Mouse (Mus musculus) ovary, postnatal 14 days (tissue): ENCODE results near the gene Gps1.
A peak's percentile ranks its signal among the peaks of the same experiment; 100 is the strongest.
"Not testable (repeated sequence)": the region's sequence is repeated elsewhere in the genome, so short reads cannot be mapped to it uniquely, and the experiment has no call there.

ENCODE experiments used
- DNase-seq: peaks from one replicate; pipeline ENCODE4 v3.0.0; 2022; ENCODE audit warnings: low spot score

Gene Gps1

GRCm38 (mm10) chr11:120784064-120784791, at the start of gene Gps1, which contains the start of gene Rfng:
Gene Gps1 (plus strand): TSS chr11:120784272.
Gene Rfng (minus strand): TSS chr11:120784207.
- peak; percentile 73 for DNase-seq

- no peak for DNase-seq
Observed at GRCm38 (mm10) chr11:120736424-120736823, 47.6 kb upstream of the Gps1 start.

- DNase-seq: no peak
Observed at GRCm38 (mm10) chr11:120740981-120741380, 43.1 kb upstream of the Gps1 start.

- DNase-seq: no peak
Observed at GRCm38 (mm10) chr11:120744121-120744701, 39.9 kb upstream of the Gps1 start.

GRCm38 (mm10) chr11:120747974-120748373, 36.1 kb upstream of the Gps1 start:
- no peak for DNase-seq

- DNase-seq: no peak
Observed at GRCm38 (mm10) chr11:120749430-120749829, 34.6 kb upstream of the Gps1 start.

GRCm38 (mm10) chr11:120751606-120752005, 32.5 kb upstream of the Gps1 start:
- DNase-seq: no peak

GRCm38 (mm10) chr11:120760236-120760635, 23.8 kb upstream of the Gps1 start:
- no peak for DNase-seq

- no peak for DNase-seq
Observed at GRCm38 (mm10) chr11:120761811-120762671, 22.0 kb upstream of the Gps1 start.

GRCm38 (mm10) chr11:120762672-120763041, 21.4 kb upstream of the Gps1 start, which contains the start of gene Hmga1b:
Gene Hmga1b (plus strand): TSS chr11:120762794.
- not testable (repeated sequence) for DNase-seq

GRCm38 (mm10) chr11:120763121-120763999, 20.7 kb upstream of the Gps1 start:
- DNase-seq: not testable (repeated sequence)

GRCm38 (mm10) chr11:120767023-120767422, 17.0 kb upstream of the Gps1 start:
- not testable (repeated sequence) for DNase-seq

GRCm38 (mm10) chr11:120768206-120768605, 15.9 kb upstream of the Gps1 start:
- DNase-seq: no peak

GRCm38 (mm10) chr11:120772749-120773148, 11.3 kb upstream of the Gps1 start:
- DNase-seq: no peak

GRCm38 (mm10) chr11:120773463-120774190, 10.4 kb upstream of the Gps1 start:
- no peak for DNase-seq

GRCm38 (mm10) chr11:120775774-120776469, 8.2 kb upstream of the Gps1 start:
- DNase-seq: peak; percentile 98

GRCm38 (mm10) chr11:120777123-120777522, 6.9 kb upstream of the Gps1 start:
- no peak for DNase-seq

- DNase-seq: no peak
Observed at GRCm38 (mm10) chr11:120779876-120780275, 4.2 kb upstream of the Gps1 start.

GRCm38 (mm10) chr11:120781361-120781760, 2.7 kb upstream of the Gps1 start:
- DNase-seq: not testable (repeated sequence)

GRCm38 (mm10) chr11:120783426-120784063, 527 bp upstream of the Gps1 start:
- DNase-seq: no peak
